ENCODE assay signal across 24 mouse cellular contexts in genomic region chr3:70803411-70803810, GRCm38 (mm10).
DNase-seq lines count a peak whose midpoint lies in the region; ATAC-seq and TF ChIP-seq lines count a peak whose summit lies in the region.
"Had no signal": no experiment of that assay in that cellular context is flagged by ENCODE, and none has a peak within 500 bp of the region (broad histone marks: within the 10 kb centered on the region; RNA-seq: fewer than 3 reads in every experiment).

No protein-coding gene starts in this region.

- H3K36me3 ChIP-seq in megakaryocyte, embryonic 14.5 days (replicated peaks; ENCODE audit: low read length), result peaks cover 12% of the 10 kb centered on the region
- no peaks in the 10 kb centered on the region for H3K36me3 ChIP-seq in midbrain, postnatal 0 days (ENCODE audit: insufficient read depth, low read length)
- H3K36me3 ChIP-seq in hindbrain, embryonic 16.5 days (ENCODE audit: control insufficient read depth, insufficient read depth, low read length), result no peaks in the 10 kb centered on the region
- H3K36me3 ChIP-seq: embryonic facial prominence, embryonic 10.5 days; forebrain, embryonic 10.5 days; heart, embryonic 12.5 days; hindbrain, embryonic 10.5 days had no signal

- peak; percentile 61 for DNase-seq in NIH3T3 (ENCODE audit: low read depth)
- DNase-seq in brain, adult 2 months (ENCODE audit: low read depth, low spot score), result peak; percentile 6
- DNase-seq in spleen, postnatal 4 days (ENCODE audit: low spot score in 2 of 2), result no peak
- no peak for DNase-seq in cerebellum, postnatal 25 days
- no peak for DNase-seq in midbrain, postnatal 0 days (ENCODE audit: low spot score)
- DNase-seq: adrenal gland, adult 2 months; adrenal gland, postnatal 25 days; B cell, adult 2 months; cerebellum, adult 11 months; cerebellum, adult 8-10 months; cerebellum, postnatal 36 days; gastrocnemius, adult 2 months; gastrocnemius, postnatal 25 days; kidney, adult 11 months had no signal

- no peak for TF ChIP-seq CTCF in midbrain, postnatal 0 days (IDR thresholded peaks at IDR 0.05)

- H3K4me2 ChIP-seq in midbrain, postnatal 0 days (ENCODE audit: low read depth, low read length, poor library complexity, severe bottlenecking), result no peak overlapping the region
- no peak overlapping the region for H3K4me2 ChIP-seq in hindbrain, embryonic 16.5 days (ENCODE audit: low read length)
- H3K4me2 ChIP-seq: heart, embryonic 12.5 days; hindbrain, embryonic 14.5 days had no signal

- H3K27me3 ChIP-seq in megakaryocyte, embryonic 14.5 days (replicated peaks), result no peaks in the 10 kb centered on the region
- no peaks in the 10 kb centered on the region for H3K27me3 ChIP-seq in midbrain, postnatal 0 days (ENCODE audit: insufficient read depth, low read length)
- H3K27me3 ChIP-seq in hindbrain, embryonic 16.5 days (replicated peaks; ENCODE audit: control insufficient read depth, insufficient read depth, low read length), result no peaks in the 10 kb centered on the region
- H3K27me3 ChIP-seq: heart, embryonic 12.5 days had no signal

- WGBS in midbrain, postnatal 0 days, result 77% methylated on average over 4 of the region's 4 CpGs
- WGBS in hindbrain, embryonic 16.5 days, result 78% methylated on average over 4 of the region's 4 CpGs

- H3K27ac ChIP-seq in midbrain, postnatal 0 days (ENCODE audit: low read depth, low read length), result no peak overlapping the region
- H3K27ac ChIP-seq in hindbrain, embryonic 16.5 days (ENCODE audit: low read depth, low read length), result no peak overlapping the region
- H3K27ac ChIP-seq: embryonic facial prominence, embryonic 10.5 days; forebrain, embryonic 10.5 days; gastrocnemius, adult 2 months; hindbrain, embryonic 10.5 days; hindbrain, embryonic 14.5 days had no signal

- peak overlapping the region; percentile 78 for H3K4me3 ChIP-seq in megakaryocyte, embryonic 14.5 days (replicated peaks)
- H3K4me3 ChIP-seq in midbrain, postnatal 0 days (ENCODE audit: low read depth, low read length), result no peak overlapping the region
- no peak overlapping the region for H3K4me3 ChIP-seq in hindbrain, embryonic 16.5 days (ENCODE audit: low read length)
- H3K4me3 ChIP-seq: embryonic facial prominence, embryonic 10.5 days; erythroblast, embryonic 14.5 days; forebrain, embryonic 10.5 days; gastrocnemius, adult 2 months; heart, embryonic 12.5 days; hindbrain, embryonic 10.5 days had no signal

- H3K4me1 ChIP-seq in megakaryocyte, embryonic 14.5 days, result peaks cover 43% of the 10 kb centered on the region
- H3K4me1 ChIP-seq in midbrain, postnatal 0 days (ENCODE audit: insufficient read depth, low read length), result no peaks in the 10 kb centered on the region
- H3K4me1 ChIP-seq in hindbrain, embryonic 16.5 days (ENCODE audit: control insufficient read depth, insufficient read depth, low read depth, low read length), result no peaks in the 10 kb centered on the region
- H3K4me1 ChIP-seq: embryonic facial prominence, embryonic 10.5 days; forebrain, embryonic 10.5 days; heart, embryonic 12.5 days; hindbrain, embryonic 10.5 days had no signal

- H3K9ac ChIP-seq in midbrain, postnatal 0 days (replicated peaks; ENCODE audit: low read length, poor library complexity, severe bottlenecking), result no peak overlapping the region
- no peak overlapping the region for H3K9ac ChIP-seq in hindbrain, embryonic 16.5 days (ENCODE audit: low read depth, low read length)
- H3K9ac ChIP-seq: heart, embryonic 12.5 days; hindbrain, embryonic 14.5 days had no signal

- ATAC-seq in megakaryocyte, adult 5-6 weeks (ENCODE audit: poor library complexity, severe bottlenecking), result no peak
- no peak for ATAC-seq in midbrain, postnatal 0 days (ENCODE audit: low FRiP score)
- no peak for ATAC-seq in hindbrain, embryonic 16.5 days
- ATAC-seq: forebrain, embryonic 14.5 days had no signal

- H3K9me3 ChIP-seq in megakaryocyte, embryonic 14.5 days, result no peaks in the 10 kb centered on the region
- H3K9me3 ChIP-seq in midbrain, postnatal 0 days (ENCODE audit: low read length), result no peaks in the 10 kb centered on the region
- H3K9me3 ChIP-seq in hindbrain, embryonic 16.5 days (ENCODE audit: control insufficient read depth, low read length), result no peaks in the 10 kb centered on the region
- H3K9me3 ChIP-seq: embryonic facial prominence, embryonic 10.5 days; forebrain, embryonic 10.5 days; heart, embryonic 12.5 days; hindbrain, embryonic 10.5 days had no signal

Comparison
In these comparisons a context has a peak if more than half of its experiments do, and no peak if none do; other contexts are left out.
1. DNase-seq: peak in NIH3T3 (single experiment) and brain, adult 2 months (single experiment); none in spleen, postnatal 4 days (0 of 2), cerebellum, postnatal 25 days (0 of 2) and midbrain, postnatal 0 days (single experiment).